Mouse (Mus musculus): ENCODE data around the gene Myh2.

Gene Myh2

GRCm38 (mm10) chr11:67170727-67171126, at the start of gene Myh2:
Gene Myh2, plus strand, starts transcription at chr11:67171027.
- no peak for DNase-seq (ENCODE audit: low read depth, low spot score)

- DNase-seq (ENCODE audit: low read depth, low spot score): no peak
Observed at GRCm38 (mm10) chr11:67124943-67125342, 45.9 kb upstream of the Myh2 start.

GRCm38 (mm10) chr11:67125361-67125760, 45.5 kb upstream of the Myh2 start:
- DNase-seq (ENCODE audit: low read depth, low spot score): no peak

- DNase-seq (ENCODE audit: low read depth, low spot score): no peak
Observed at GRCm38 (mm10) chr11:67133526-67133925, 37.3 kb upstream of the Myh2 start.

- no peak for DNase-seq (ENCODE audit: low read depth, low spot score)
Observed at GRCm38 (mm10) chr11:67134654-67135053, 36.2 kb upstream of the Myh2 start.

GRCm38 (mm10) chr11:67135532-67135931, 35.3 kb upstream of the Myh2 start:
- DNase-seq (ENCODE audit: low read depth, low spot score): no peak

- DNase-seq (ENCODE audit: low read depth, low spot score): no peak
Observed at GRCm38 (mm10) chr11:67139556-67139955, 31.3 kb upstream of the Myh2 start.

- DNase-seq (ENCODE audit: low read depth, low spot score): no peak
Observed at GRCm38 (mm10) chr11:67140175-67140574, 30.7 kb upstream of the Myh2 start.

- DNase-seq (ENCODE audit: low read depth, low spot score): no peak
Observed at GRCm38 (mm10) chr11:67141031-67141430, 29.8 kb upstream of the Myh2 start.

- no peak for DNase-seq (ENCODE audit: low read depth, low spot score)
Observed at GRCm38 (mm10) chr11:67142047-67142446, 28.8 kb upstream of the Myh2 start.

- DNase-seq (ENCODE audit: low read depth, low spot score): no peak
Observed at GRCm38 (mm10) chr11:67143065-67143464, 27.8 kb upstream of the Myh2 start.

GRCm38 (mm10) chr11:67143863-67144498, 26.8 kb upstream of the Myh2 start:
- no peak for DNase-seq (ENCODE audit: low read depth, low spot score)

GRCm38 (mm10) chr11:67144559-67145265, 26.1 kb upstream of the Myh2 start:
- DNase-seq (ENCODE audit: low read depth, low spot score): no peak

GRCm38 (mm10) chr11:67145482-67146408, 25.1 kb upstream of the Myh2 start:
- DNase-seq (ENCODE audit: low read depth, low spot score): no peak

GRCm38 (mm10) chr11:67146409-67147282, 24.2 kb upstream of the Myh2 start:
- DNase-seq (ENCODE audit: low read depth, low spot score): no peak

GRCm38 (mm10) chr11:67147283-67147921, 23.4 kb upstream of the Myh2 start:
- DNase-seq (ENCODE audit: low read depth, low spot score): no peak

GRCm38 (mm10) chr11:67148286-67149012, 22.4 kb upstream of the Myh2 start:
- DNase-seq (ENCODE audit: low read depth, low spot score): no peak

- DNase-seq (ENCODE audit: low read depth, low spot score): no peak
Observed at GRCm38 (mm10) chr11:67150237-67150636, 20.6 kb upstream of the Myh2 start.

GRCm38 (mm10) chr11:67151159-67151558, 19.7 kb upstream of the Myh2 start:
- no peak for DNase-seq (ENCODE audit: low read depth, low spot score)
